Mouse (Mus musculus): ENCODE measurements around the gene Rnf150. TPM values are rescaled to one million over a fixed set of nuclear protein-coding genes. Genes with fewer than 3 reads are reported as not detected.
A peak's percentile ranks its signal among the peaks of the same experiment; 100 is the strongest.

Rnf150 gene
- total and polyA plus RNA-seq, 3 experiments, result not detected

DNA sequence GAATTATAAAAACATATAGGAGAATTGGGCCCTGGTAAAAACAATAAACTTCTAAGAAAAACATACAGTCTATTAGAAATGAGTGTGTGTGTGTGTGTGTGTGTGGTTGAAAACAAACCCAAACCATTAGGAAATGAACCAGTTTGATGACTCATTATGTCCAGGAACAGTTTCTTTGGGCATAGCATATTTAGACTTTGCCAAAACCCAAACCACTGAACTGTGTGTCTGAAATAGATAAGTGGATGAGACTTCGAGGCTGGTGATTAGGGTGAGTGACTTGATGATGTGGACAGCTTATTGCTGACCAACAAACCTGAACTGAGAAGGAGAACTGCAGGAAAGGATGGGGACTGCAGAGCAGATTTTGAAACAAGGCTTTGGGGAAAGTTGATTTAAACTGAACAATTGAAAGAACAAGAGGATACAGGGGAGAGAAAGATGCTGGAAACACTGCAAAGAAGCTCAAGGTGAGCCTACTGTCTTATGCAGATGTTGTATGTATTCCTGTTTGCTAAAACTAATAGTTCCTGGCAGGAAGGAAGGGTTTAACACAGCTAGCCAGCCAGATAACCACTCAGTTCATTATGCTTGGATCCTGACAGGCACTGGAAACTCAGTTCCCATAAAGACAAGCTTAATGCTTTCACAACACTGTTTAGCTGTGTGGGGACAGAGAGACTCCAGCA, 53.8 kb downstream of the Rnf150 start (continued):
- TF ChIP-seq EP300 (IDR thresholded peaks at IDR 0.05; ENCODE audit: low read depth in 1 of 2, low read length in 2 of 2) (peak; percentile 82 to 84), ZNF384 (IDR thresholded peaks at IDR 0.05; ENCODE audit: low read depth, low read length) (no peak), ZKSCAN1 (IDR thresholded peaks at IDR 0.05; ENCODE audit: low read depth, low read length) (no peak), JUND (IDR thresholded peaks at IDR 0.05; ENCODE audit: low read depth, low read length) (no peak), ZMIZ1 (IDR thresholded peaks at IDR 0.05; ENCODE audit: low read depth, low read length) (no peak), MYB (IDR thresholded peaks at IDR 0.05; ENCODE audit: low read depth, low read length) (peak; percentile 62; the same call in 1 of the 2 replicates), BHLHE40 (IDR thresholded peaks at IDR 0.05; ENCODE audit: borderline replicate concordance, low read depth, low read length) (no peak), RAD21 (IDR thresholded peaks at IDR 0.05; ENCODE audit: low read depth, low read length) (no peak), CTCF (IDR thresholded peaks at IDR 0.05 in 2 of 3, conservative IDR thresholded peaks at IDR 0.05 in 1 of 3; ENCODE audit: control insufficient read depth in 1 of 3, insufficient read depth in 1 of 3, low read depth in 2 of 3, low read length in 3 of 3, poor library complexity in 1 of 3, severe bottlenecking in 1 of 3) (no peak), MAFK (IDR thresholded peaks at IDR 0.05; ENCODE audit: borderline replicate concordance, low read depth, low read length) (no peak), GATA1 (IDR thresholded peaks at IDR 0.05; ENCODE audit: low read depth, low read length) (peak; percentile 73), CHD2 (IDR thresholded peaks at IDR 0.05; ENCODE audit: low read length) (no peak), HCFC1 (IDR thresholded peaks at IDR 0.05; ENCODE audit: low read depth, low read length) (no peak)

DNA sequence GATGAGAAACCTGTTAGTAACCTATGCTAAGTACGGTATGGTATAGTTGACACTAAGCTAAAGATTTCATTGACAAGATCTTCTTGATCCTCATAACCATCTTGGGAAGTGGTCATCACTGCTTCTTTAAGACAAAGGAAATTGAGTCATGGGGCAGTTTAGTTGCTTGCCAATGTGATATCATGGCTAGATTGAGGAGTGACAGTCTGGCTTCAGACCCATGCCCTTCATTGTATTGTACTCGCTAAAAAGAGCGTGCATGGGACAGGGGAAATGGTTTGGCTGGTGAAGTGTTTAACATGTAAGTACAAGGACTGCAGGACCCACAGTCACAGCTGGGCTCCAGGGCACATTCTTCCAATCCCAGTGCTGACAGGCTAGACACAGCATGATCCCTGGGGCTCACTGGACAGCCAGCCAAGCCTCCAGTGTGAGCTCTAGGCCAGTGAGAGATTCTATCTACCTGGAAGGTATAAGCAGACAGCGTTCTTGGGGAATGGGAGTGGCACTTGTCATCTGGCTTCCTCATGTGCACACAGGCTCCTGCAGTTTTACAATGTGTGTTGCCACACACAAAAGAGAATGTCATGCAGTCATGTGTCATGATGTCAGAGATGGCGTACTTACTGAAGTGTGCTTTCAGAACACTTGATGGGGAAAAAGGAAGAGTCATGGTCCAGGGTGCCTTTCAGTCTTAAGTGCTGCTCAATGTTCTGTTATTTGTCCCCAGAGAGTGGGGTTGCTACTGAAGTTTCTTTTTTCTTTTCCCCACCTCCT, 54.6 kb downstream of the Rnf150 start:
- Histone ChIP-seq H3K4me3 (ENCODE audit: control insufficient read depth in 1 of 2, insufficient read depth in 1 of 2, low read depth in 2 of 2, low read length in 2 of 2) (no peak overlapping the region), H3K9me3 (replicated peaks; ENCODE audit: insufficient read depth, low read length) (no peaks in the 10 kb centered on the region), H3K36me3 (ENCODE audit: control insufficient read depth in 1 of 2, insufficient read depth in 2 of 2, low read length in 2 of 2) (peaks cover 0 to 7% of the 10 kb centered on the region in 2 experiments; a peak in 2 of 4 replicates), H3K9ac (ENCODE audit: control insufficient read depth, low read depth, low read length, poor library complexity, severe bottlenecking) (no peak overlapping the region), H3K79me2 (ENCODE audit: control insufficient read depth, insufficient read depth, low read length, poor library complexity) (no peaks in the 10 kb centered on the region), H3K27ac (ENCODE audit: control insufficient read depth, low read depth, low read length) (no peak overlapping the region; the same call in 1 of the 2 replicates), H3K4me1 (ENCODE audit: control insufficient read depth in 1 of 2, insufficient read depth in 2 of 2, low read length in 2 of 2) (peaks cover 0 to 16% of the 10 kb centered on the region in 2 experiments; a peak in 2 of 4 replicates), H3K27me3 (ENCODE audit: control insufficient read depth in 1 of 2, insufficient read depth in 2 of 2, low read length in 2 of 2) (no peaks in the 10 kb centered on the region)
- no peak for TF ChIP-seq ZKSCAN1 (IDR thresholded peaks at IDR 0.05; ENCODE audit: low read depth, low read length)
- TF ChIP-seq MEF2A (IDR thresholded peaks at IDR 0.05; ENCODE audit: extremely low read depth, insufficient replicate concordance, low read depth, low read length, poor library complexity, severe bottlenecking), result no peak
- no peak for TF ChIP-seq POLR2A (IDR thresholded peaks at IDR 0.05; ENCODE audit: control insufficient read depth in 1 of 2, insufficient read depth in 1 of 2, low read depth in 1 of 2, low read length in 2 of 2, poor library complexity in 1 of 2)
- TF ChIP-seq KAT2A (conservative IDR thresholded peaks at IDR 0.05; ENCODE audit: low read depth, low read length), result no peak
- no peak for TF ChIP-seq CHD1 (IDR thresholded peaks at IDR 0.05; ENCODE audit: low read depth, low read length)
- no peak for TF ChIP-seq BHLHE40 (IDR thresholded peaks at IDR 0.05; ENCODE audit: borderline replicate concordance, low read depth, low read length)
- no peak for TF ChIP-seq GABPA (IDR thresholded peaks at IDR 0.05; ENCODE audit: low read depth, low read length)
- TF ChIP-seq RCOR1 (IDR thresholded peaks at IDR 0.05; ENCODE audit: low read depth, low read length), result no peak
- TF ChIP-seq ZNF384 (IDR thresholded peaks at IDR 0.05; ENCODE audit: low read depth, low read length), result no peak
- TF ChIP-seq ELF1 (IDR thresholded peaks at IDR 0.05; ENCODE audit: low read depth, low read length), result no peak
- no peak for TF ChIP-seq NELFE (IDR thresholded peaks at IDR 0.05; ENCODE audit: low read depth, low read length)
- TF ChIP-seq SIN3A (IDR thresholded peaks at IDR 0.05; ENCODE audit: low read length), result no peak
- no peak for TF ChIP-seq CHD2 (IDR thresholded peaks at IDR 0.05; ENCODE audit: low read length)
- no peak for TF ChIP-seq EP300 (IDR thresholded peaks at IDR 0.05; ENCODE audit: low read depth in 1 of 2, low read length in 2 of 2)
- TF ChIP-seq JUND (IDR thresholded peaks at IDR 0.05; ENCODE audit: low read depth, low read length), result no peak
- peak; percentile 4 for DNase-seq (ENCODE audit: low read depth, low spot score)

Data from MEL (cell line).